Mouse (Mus musculus) erythroblast, adult 5-6 weeks (primary cell): ENCODE results near the gene Epn1. TPM values are rescaled to one million over a fixed set of nuclear protein-coding genes. Genes with fewer than 3 reads are reported as not detected.
"Not testable (repeated sequence)": the region's sequence is repeated elsewhere in the genome, so short reads cannot be mapped to it uniquely, and the experiment has no call there.

Source experiments
- ATAC-seq: replicated peaks from 2 replicates; pipeline ENCODE4 v1.8.0; 2016; ENCODE audit warnings: moderate number of reproducible peaks, mild to moderate bottlenecking, moderate TSS enrichment, inconsistent platforms; ENCODE audit not compliant: poor library complexity, low FRiP score, severe bottlenecking
- total RNA-seq, 2 experiments: library from RNA; stranded (forward) in 1 of 2; stranded (reverse) in 1 of 2; fragments of 150-400 nt in 1 of 2; fragments of 200-764, 138-1000 nt in 1 of 2; gene quantifications; 2 replicates each; pipeline versions ENCODE4 v1.2.3 to v1.2.4; 2015 to 2017; ENCODE audit warnings: low replicate concordance in 2 of 2

Gene Epn1
- total RNA-seq, 2 experiments from 2014 or later: 42.5 to 51.2 TPM

GRCm38 (mm10) chr7:5057381-5057780 lies 22.7 kb upstream of the Epn1 start:
- ATAC-seq: no peak

- ATAC-seq: no peak
Observed at GRCm38 (mm10) chr7:5057804-5058203, 22.2 kb upstream of the Epn1 start.

GRCm38 (mm10) chr7:5058631-5059030 lies 21.4 kb upstream of the Epn1 start:
- ATAC-seq: no peak

GRCm38 (mm10) chr7:5059421-5059820 lies 20.6 kb upstream of the Epn1 start:
- no peak for ATAC-seq

GRCm38 (mm10) chr7:5060239-5060731 lies 19.8 kb upstream of the Epn1 start:
- ATAC-seq: peak; percentile 67

GRCm38 (mm10) chr7:5060944-5061773 lies 18.9 kb upstream of the Epn1 start:
- peak; percentile 84 for ATAC-seq

GRCm38 (mm10) chr7:5061774-5062359 lies 18.2 kb upstream of the Epn1 start, which contains the start of gene U2af2:
Gene U2af2, plus strand, starts transcription at chr7:5062143.
- ATAC-seq: peak; percentile 60

- ATAC-seq: no peak
Observed at GRCm38 (mm10) chr7:5062360-5063001, 17.6 kb upstream of the Epn1 start.

GRCm38 (mm10) chr7:5064886-5065285 lies 15.1 kb upstream of the Epn1 start:
- ATAC-seq: no peak

- peak; percentile 84 for ATAC-seq
Observed at GRCm38 (mm10) chr7:5073586-5073985, 6.4 kb upstream of the Epn1 start.

- ATAC-seq: no peak
Observed at GRCm38 (mm10) chr7:5074984-5075383, 5.1 kb upstream of the Epn1 start.

- no peak for ATAC-seq
Observed at GRCm38 (mm10) chr7:5076931-5077330, 3.1 kb upstream of the Epn1 start.

- not testable (repeated sequence) for ATAC-seq
Observed at GRCm38 (mm10) chr7:5079365-5080009, 548 bp upstream of the Epn1 start.

GRCm38 (mm10) chr7:5080815-5081214 lies 780 bp downstream of the Epn1 start:
- ATAC-seq: no peak

GRCm38 (mm10) chr7:5081241-5081640 lies 1.2 kb downstream of the Epn1 start:
- peak; percentile 55 for ATAC-seq

GRCm38 (mm10) chr7:5081939-5082338 lies 1.9 kb downstream of the Epn1 start:
- no peak for ATAC-seq

- ATAC-seq: no peak
Observed at GRCm38 (mm10) chr7:5083325-5084105, 3.5 kb downstream of the Epn1 start.

- no peak for ATAC-seq
Observed at GRCm38 (mm10) chr7:5085512-5085911, 5.5 kb downstream of the Epn1 start.

- ATAC-seq: no peak
Observed at GRCm38 (mm10) chr7:5086921-5087440, 6.9 kb downstream of the Epn1 start.
